ENCODE assay signal across 12 mouse cellular contexts in the genomic region with DNA sequence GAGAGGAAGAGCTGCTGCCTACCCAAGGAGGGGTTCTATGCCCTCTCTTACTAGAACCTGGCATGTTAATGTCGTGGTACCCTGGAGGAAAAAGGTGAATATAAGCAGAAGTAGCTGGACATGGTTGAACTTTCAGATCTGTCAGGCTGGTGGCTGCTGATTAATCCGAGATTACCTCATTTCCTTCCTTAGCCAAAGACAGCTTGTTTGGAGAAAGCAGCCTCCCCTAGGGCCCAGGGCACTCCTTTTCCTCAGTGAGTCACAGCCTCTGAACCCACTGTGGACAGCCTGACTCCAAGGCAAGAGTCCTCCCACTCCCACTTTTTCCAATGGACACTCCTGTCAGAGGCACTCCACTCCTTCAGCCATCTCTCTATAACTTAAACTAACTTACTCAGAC. TPM values are rescaled to one million over a fixed set of nuclear protein-coding genes. Genes with fewer than 3 reads are reported as not detected.
DNase-seq lines count a peak whose midpoint lies in the region; ATAC-seq lines count a peak whose summit lies in the region.
"Had no signal": no experiment of that assay in that cellular context is flagged by ENCODE, and none has a peak within 500 bp of the region (broad histone marks: within the 10 kb centered on the region; RNA-seq: fewer than 3 reads in every experiment).

No protein-coding gene starts in this region.

- H3K27me3 ChIP-seq in forebrain, embryonic 11.5 days (ENCODE audit: control insufficient read depth, insufficient read depth, low read length): no peaks in the 10 kb centered on the region
- H3K27me3 ChIP-seq: heart, embryonic 15.5 days had no signal

- no peaks in the 10 kb centered on the region for H3K9me3 ChIP-seq in forebrain, embryonic 11.5 days (ENCODE audit: control insufficient read depth, low read length)
- H3K9me3 ChIP-seq: heart, embryonic 15.5 days had no signal

- no peak overlapping the region for H3K27ac ChIP-seq in forebrain, embryonic 11.5 days (ENCODE audit: low read depth, low read length)
- H3K27ac ChIP-seq: heart, embryonic 15.5 days had no signal

- H3K36me3 ChIP-seq in forebrain, embryonic 11.5 days (ENCODE audit: control insufficient read depth, insufficient read depth, low read length): no peaks in the 10 kb centered on the region
- H3K36me3 ChIP-seq: heart, embryonic 15.5 days had no signal

- peak; percentile 92 for DNase-seq in heart, adult 11 months
- no peak for DNase-seq in heart, adult 8-10 months (ENCODE audit: low spot score)
- peak; percentile 44 to 45 for DNase-seq in lung, adult 18-20 months
- DNase-seq in lung, postnatal 14 days: no peak
- peak; percentile 32 for DNase-seq in lung, postnatal 25 days (ENCODE audit: low spot score)
- no peak for DNase-seq in forebrain, embryonic 11.5 days (ENCODE audit: low spot score)
- DNase-seq in left cerebral cortex, postnatal 25 days (ENCODE audit: low spot score in 2 of 2): no peak
- DNase-seq in layer of hippocampus, adult 8-10 months (ENCODE audit: low spot score in 2 of 2): no peak
- DNase-seq: cerebellum, postnatal 36 days; midbrain, embryonic 14.5 days had no signal

- intact Hi-C loops in left cerebral cortex, postnatal 25 days (cut with DNase I): no loop called here

- no peak for ATAC-seq in forebrain, embryonic 11.5 days (replicated peaks; ENCODE audit: low FRiP score)

- no peaks in the 10 kb centered on the region for H3K4me1 ChIP-seq in forebrain, embryonic 11.5 days (replicated peaks; ENCODE audit: control insufficient read depth, insufficient read depth, low read length)

- no peak overlapping the region for H3K4me3 ChIP-seq in forebrain, embryonic 11.5 days (ENCODE audit: low read depth, low read length)
- H3K4me3 ChIP-seq: erythroblast, embryonic 14.5 days; heart, embryonic 15.5 days had no signal

- H3K9ac ChIP-seq in forebrain, embryonic 11.5 days (ENCODE audit: low read length): no peak overlapping the region
- H3K9ac ChIP-seq: heart, embryonic 15.5 days had no signal

- 82% methylated on average over 2 of the region's 2 CpGs for WGBS in forebrain, embryonic 11.5 days

- no peak overlapping the region for H3K4me2 ChIP-seq in forebrain, embryonic 11.5 days (ENCODE audit: low read depth, low read length, severe bottlenecking)
- H3K4me2 ChIP-seq: heart, embryonic 15.5 days had no signal

RNA-seq across cellular contexts. Expression of a gene that starts 22.9 kb away (rescaled TPM):
- total RNA-seq in heart, adult 8-10 months (2022): 10 to 100 TPM in 2 of 4 experiments, 1 to 10 TPM in 2; 7.6 to 13.2 (median 10.0) TPM
- 70.7 and 72.8 TPM in 2 replicates for polyA plus RNA-seq in forebrain, embryonic 11.5 days (2014; fragmentation: Nextera tagmentation; extraction: Ambion mirVana)
- 100 to 1,000 TPM; 138 to 140 TPM for total RNA-seq in left cerebral cortex, postnatal 25 days (2021)
- 100 to 1,000 TPM; 143 to 159 (median 145) TPM for total RNA-seq in layer of hippocampus, adult 8-10 months (2022)

RNA-seq across cellular contexts. Expression of a gene that starts 46.1 kb away (rescaled TPM):
- 10 to 100 TPM; 10.4 to 15.9 (median 11.9) TPM for total RNA-seq in heart, adult 8-10 months (2022)
- polyA plus RNA-seq in forebrain, embryonic 11.5 days (2014; fragmentation: Nextera tagmentation; extraction: Ambion mirVana): 24.5 TPM in 2 replicates
- total RNA-seq in left cerebral cortex, postnatal 25 days (2021): 10 to 100 TPM; 10.9 to 11.3 TPM
- 10 to 100 TPM; 11.8 to 14.3 (median 12.4) TPM for total RNA-seq in layer of hippocampus, adult 8-10 months (2022)

Comparison
In these comparisons a context has a peak if more than half of its experiments do, and no peak if none do; other contexts are left out.
1. DNase-seq: peak in heart, adult 11 months (single experiment), lung, adult 18-20 months (2 of 2) and lung, postnatal 25 days (single experiment); none in heart, adult 8-10 months (single experiment), lung, postnatal 14 days (single experiment), forebrain, embryonic 11.5 days (single experiment), left cerebral cortex, postnatal 25 days (0 of 2) and layer of hippocampus, adult 8-10 months (0 of 2).
2. RNA of a gene that starts 22.9 kb away (total RNA-seq): 143 to 159 TPM in layer of hippocampus, adult 8-10 months and 138 to 140 TPM in left cerebral cortex, postnatal 25 days; 7.6 to 13.2 TPM in heart, adult 8-10 months; every median in the first group is over 4 times any median in the second.